Mouse (Mus musculus) CD8-positive naive resting alpha-beta T cell, adult 2 months (primary cell): Measurements from ENCODE around the gene AC124108.1.
"Not testable (repeated sequence)": the region's sequence is repeated elsewhere in the genome, so short reads cannot be mapped to it uniquely, and the experiment has no call there.

ENCODE experiments used
- DNase-seq, 2 experiments: peaks; one replicate each; pipeline ENCODE4 v3.0.0; 2022; ENCODE audit warnings: low read depth in 2 of 2, low spot score in 2 of 2

AC124108.1 gene

GRCm38 (mm10) chr1:132191093-132191785 is at the start of gene AC124108.1, which contains the start of gene Lemd1:
Gene AC124108.1, plus strand, starts transcription at chr1:132191457.
Gene Lemd1, plus strand, starts transcription at chr1:132191431.
- no peak for DNase-seq

- DNase-seq: no peak
Observed at GRCm38 (mm10) chr1:132141753-132142152, 49.5 kb upstream of the AC124108.1 start.

GRCm38 (mm10) chr1:132143079-132143478 is 48.2 kb upstream of the AC124108.1 start:
- no peak for DNase-seq

DNA sequence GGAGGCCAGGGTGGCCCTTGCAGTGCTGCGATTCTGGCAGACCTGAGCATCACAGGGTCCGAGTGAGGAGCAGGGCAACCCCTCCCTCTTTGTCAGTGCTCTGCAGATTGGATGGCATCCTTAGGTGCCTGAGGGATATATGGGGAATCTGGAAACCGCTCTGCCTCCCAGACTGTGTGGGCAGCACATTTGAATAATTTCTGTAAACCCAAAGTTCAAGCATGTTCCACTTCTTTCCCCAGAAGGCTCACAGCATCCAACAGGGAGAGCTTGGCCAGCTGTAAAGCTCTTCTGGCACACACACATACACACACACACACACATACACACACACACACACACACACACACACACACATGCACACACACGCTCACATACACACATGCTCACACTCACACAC is 47.5 kb upstream of the AC124108.1 start:
- DNase-seq: no peak

GRCm38 (mm10) chr1:132144223-132144622 is 47.0 kb upstream of the AC124108.1 start:
- no peak for DNase-seq

DNA sequence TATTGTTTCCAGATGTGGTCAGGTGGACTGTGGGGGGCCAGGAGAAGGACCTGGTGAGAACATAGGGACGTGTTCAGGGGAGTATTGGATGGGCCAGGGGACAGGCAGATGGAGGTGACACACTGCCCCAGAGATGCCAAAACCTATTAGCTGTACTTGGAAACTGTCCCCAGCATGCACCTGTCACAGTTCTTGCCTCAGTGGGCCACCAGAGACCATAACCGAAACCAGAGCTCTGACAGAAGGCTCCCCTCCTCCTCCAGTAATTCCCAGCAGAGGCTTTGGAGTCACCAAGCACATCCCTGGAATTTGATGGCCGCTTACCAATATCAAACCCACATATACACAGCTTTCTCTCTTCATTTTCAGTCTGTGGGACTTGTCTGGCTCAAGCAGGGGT is 46.4 kb upstream of the AC124108.1 start:
- no peak for DNase-seq

- no peak for DNase-seq
Observed at GRCm38 (mm10) chr1:132145973-132146685, 45.1 kb upstream of the AC124108.1 start.

DNA sequence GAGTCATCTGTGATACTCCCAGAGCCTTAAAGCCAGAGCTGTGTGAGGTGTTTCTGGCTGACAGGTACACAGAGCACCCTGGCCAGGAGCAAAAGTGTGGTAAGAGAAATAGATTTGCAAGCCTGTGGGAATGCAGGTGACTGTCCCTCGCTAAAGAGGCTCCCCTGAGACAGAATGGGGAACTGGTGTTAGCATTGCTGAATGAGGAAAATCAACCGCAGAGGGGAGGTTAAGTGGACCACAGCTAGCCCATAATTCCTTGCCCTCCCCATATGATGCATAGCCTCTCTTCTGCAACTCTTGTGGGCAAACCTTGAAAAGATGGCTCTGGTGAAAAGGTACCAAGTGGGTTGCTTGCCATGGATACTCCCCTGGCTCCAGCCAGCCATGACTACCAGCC is 41.8 kb upstream of the AC124108.1 start:
- no peak for DNase-seq

DNA sequence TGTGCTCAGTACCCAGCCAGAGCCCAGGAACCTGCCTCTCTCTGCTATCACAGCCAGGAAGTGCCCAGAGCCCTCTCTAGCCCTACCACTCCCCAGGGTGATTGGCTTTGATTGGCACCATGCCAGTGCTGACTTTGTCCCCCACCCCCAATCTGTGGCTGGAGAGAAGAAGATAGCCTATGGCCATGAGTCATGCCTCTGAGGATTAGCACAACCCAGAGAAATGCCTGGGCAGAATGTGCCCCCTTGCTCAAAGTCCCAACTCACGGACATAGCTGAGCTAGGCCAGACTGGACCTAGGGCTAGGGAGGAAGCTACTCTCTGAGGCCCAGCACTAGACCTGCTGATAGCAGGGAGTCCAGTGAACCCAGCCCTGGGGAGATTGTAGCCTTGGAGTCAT is 41.1 kb upstream of the AC124108.1 start:
- DNase-seq: no peak

GRCm38 (mm10) chr1:132150817-132151601 is 40.2 kb upstream of the AC124108.1 start:
- DNase-seq: no peak

DNA sequence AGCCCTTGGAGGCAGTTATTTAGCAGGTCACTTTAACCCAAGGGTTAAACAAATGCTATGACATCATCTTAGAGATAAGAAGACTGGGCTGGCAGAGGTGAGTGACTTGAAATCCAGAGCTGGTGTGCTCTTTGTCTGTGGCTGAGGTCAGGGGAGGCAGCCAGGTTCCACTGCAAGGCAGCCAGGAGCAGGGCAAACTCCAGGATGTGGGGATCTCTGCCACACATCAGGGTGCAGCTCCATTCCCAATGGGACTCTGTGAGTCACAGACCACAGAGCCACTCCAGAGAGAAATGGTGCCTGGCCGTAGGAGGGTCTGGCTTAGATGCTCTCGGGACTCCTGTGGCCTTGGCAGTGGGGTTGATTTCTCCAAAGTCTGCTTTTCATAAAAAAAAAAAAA is 39.3 kb upstream of the AC124108.1 start:
- DNase-seq: no peak

GRCm38 (mm10) chr1:132153086-132153690 is 38.1 kb upstream of the AC124108.1 start:
- no peak for DNase-seq

DNA sequence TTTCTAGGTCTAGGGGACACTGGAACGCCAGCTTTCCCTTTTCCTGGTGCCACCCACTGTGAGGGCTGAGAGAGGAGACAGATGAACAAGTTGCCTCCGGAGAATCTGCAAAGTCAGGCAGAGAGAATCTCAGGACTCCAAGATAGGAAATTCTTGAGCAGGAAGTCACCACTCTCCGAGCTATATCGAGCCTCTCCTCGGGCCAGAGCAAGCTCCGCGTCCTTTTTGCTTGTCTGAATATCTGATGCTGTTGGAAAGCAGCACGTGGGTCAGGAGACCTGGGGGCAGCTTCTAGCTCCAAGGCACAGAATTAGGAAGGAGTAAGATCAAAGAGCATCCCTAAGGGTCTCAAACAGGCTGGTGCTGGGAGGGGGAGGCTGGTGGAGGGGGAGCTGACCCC is 37.6 kb upstream of the AC124108.1 start:
- DNase-seq: no peak

GRCm38 (mm10) chr1:132155737-132156136 is 35.5 kb upstream of the AC124108.1 start:
- DNase-seq: peak; percentile 38 to 68

GRCm38 (mm10) chr1:132157016-132157781 is 34.1 kb upstream of the AC124108.1 start:
- peak; percentile 57 to 69 for DNase-seq

DNA sequence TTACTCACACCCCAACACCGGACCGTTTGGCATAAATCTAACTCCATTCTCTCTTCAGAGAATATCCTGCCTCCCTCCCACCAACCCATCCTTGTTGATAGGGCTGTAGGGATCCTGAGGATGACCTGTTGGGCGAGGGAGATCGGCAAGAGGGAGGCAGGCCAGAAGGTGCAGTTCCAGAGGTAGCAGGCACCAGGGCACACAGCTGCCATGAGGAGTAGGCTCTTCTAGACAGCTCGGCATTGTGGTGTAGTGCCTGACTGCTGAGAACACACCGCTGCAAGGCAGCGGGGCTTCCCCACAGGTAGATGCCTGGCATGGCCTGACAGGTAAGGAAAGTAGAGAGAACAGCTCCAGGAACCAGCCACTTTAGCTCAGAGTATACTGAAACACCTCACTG is 33.4 kb upstream of the AC124108.1 start:
- DNase-seq: no peak

- no peak for DNase-seq
Observed at GRCm38 (mm10) chr1:132158741-132159140, 32.5 kb upstream of the AC124108.1 start.

DNA sequence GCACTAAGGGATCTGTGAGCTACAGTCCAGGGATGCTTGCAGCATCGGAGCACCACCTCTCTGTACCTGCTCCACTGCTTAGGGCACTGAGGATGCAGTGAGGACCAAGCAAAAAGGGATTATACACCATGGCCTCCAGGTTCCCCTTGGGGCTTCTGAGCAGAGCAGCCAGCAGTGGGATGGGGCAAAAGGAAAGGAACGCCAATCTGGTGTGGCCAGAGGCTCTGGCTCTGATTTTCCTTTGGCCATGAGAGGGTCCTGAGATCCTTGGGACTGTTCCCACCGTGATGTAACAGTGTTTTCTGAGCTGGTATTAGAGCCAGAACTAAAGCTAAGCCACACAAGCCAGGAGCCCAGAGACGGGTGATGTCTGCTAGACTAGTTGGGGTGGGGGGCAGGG is 31.6 kb upstream of the AC124108.1 start:
- DNase-seq: no peak

DNA sequence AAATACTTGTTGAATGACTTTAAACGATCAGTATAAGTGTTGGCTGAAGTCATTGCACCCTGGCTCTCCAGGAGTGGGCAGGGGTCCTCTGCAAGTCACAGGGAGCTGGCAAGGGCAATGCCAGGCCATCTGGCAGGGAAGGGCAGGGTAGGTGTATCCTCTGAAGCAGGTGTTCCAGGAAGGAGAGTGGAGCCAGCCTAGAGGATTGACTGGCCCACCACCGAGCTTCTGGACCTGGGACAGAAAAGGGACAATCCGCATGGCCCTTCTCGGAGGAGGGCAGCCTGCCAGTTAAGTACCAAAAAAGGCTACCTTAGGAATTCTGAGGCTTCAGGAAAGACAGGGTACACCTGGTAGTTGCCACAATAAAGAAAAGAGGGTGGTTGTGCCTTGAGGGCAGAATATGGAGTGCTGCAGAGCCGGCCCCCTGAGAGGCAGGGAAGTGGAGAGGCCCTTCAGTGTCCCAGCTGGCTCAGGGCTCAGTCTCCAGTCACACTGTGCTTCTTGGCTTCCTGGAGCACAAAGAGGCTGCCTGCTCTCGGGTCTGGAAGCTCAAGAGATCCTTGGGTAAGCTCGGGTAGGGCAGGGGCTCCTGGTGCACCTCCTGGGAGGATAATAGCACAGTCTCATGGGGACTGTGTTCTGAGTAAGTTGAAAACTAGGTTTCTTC is 29.9 kb upstream of the AC124108.1 start:
- no peak for DNase-seq

GRCm38 (mm10) chr1:132162618-132163017 is 28.6 kb upstream of the AC124108.1 start:
- DNase-seq: not testable (repeated sequence)
